Mouse (Mus musculus): ENCODE results near the gene Lbp. TPM values are rescaled to one million over a fixed set of nuclear protein-coding genes. Genes with fewer than 3 reads are reported as not detected.

The Lbp gene
- polyA plus RNA-seq, 1 experiment from 2014 or later, result 3.2 TPM

- no peak for ATAC-seq
- Histone ChIP-seq H3K36me3 (ENCODE audit: control insufficient read depth, insufficient read depth) (no peaks in the 10 kb centered on the region), H3K9me3 (ENCODE audit: control insufficient read depth, low read length) (no peaks in the 10 kb centered on the region), H3K4me1 (replicated peaks; ENCODE audit: control insufficient read depth, insufficient read depth, low read length) (peaks cover 4% of the 10 kb centered on the region), H3K27ac (ENCODE audit: low read length) (no peak overlapping the region), H3K9ac (replicated peaks; ENCODE audit: low read depth, low read length) (no peak overlapping the region), H3K27me3 (replicated peaks; ENCODE audit: control insufficient read depth, insufficient read depth, low read length) (no peaks in the 10 kb centered on the region), H3K4me3 (replicated peaks; ENCODE audit: low read length) (no peak overlapping the region), H3K4me2 (ENCODE audit: low read length) (no peak overlapping the region)
- 71% methylated on average over 12 of the region's 12 CpGs for WGBS
Observed at GRCm38 (mm10) chr2:158365099-158365850, 59.0 kb downstream of the Lbp start.

GRCm38 (mm10) chr2:158367654-158368053 lies 61.4 kb downstream of the Lbp start:
- no peak overlapping the region for H3K4me2 ChIP-seq (ENCODE audit: low read length)
- no peaks in the 10 kb centered on the region for H3K36me3 ChIP-seq (ENCODE audit: control insufficient read depth, insufficient read depth)
- H3K27ac ChIP-seq (ENCODE audit: low read length), result no peak overlapping the region
- 94% methylated on average over 5 of the region's 5 CpGs for WGBS
- H3K4me3 ChIP-seq (replicated peaks; ENCODE audit: low read length), result no peak overlapping the region
- no peaks in the 10 kb centered on the region for H3K4me1 ChIP-seq (replicated peaks; ENCODE audit: control insufficient read depth, insufficient read depth, low read length)
- H3K27me3 ChIP-seq (replicated peaks; ENCODE audit: control insufficient read depth, insufficient read depth, low read length), result no peaks in the 10 kb centered on the region
- no peaks in the 10 kb centered on the region for H3K9me3 ChIP-seq (ENCODE audit: control insufficient read depth, low read length)
- H3K9ac ChIP-seq (replicated peaks; ENCODE audit: low read depth, low read length), result no peak overlapping the region
- ATAC-seq, result no peak

GRCm38 (mm10) chr2:158368313-158368712 lies 62.0 kb downstream of the Lbp start:
- no peak for ATAC-seq
- Histone ChIP-seq H3K9ac (replicated peaks; ENCODE audit: low read depth, low read length) (no peak overlapping the region), H3K9me3 (ENCODE audit: control insufficient read depth, low read length) (no peaks in the 10 kb centered on the region), H3K36me3 (ENCODE audit: control insufficient read depth, insufficient read depth) (no peaks in the 10 kb centered on the region), H3K4me3 (replicated peaks; ENCODE audit: low read length) (no peak overlapping the region), H3K4me1 (replicated peaks; ENCODE audit: control insufficient read depth, insufficient read depth, low read length) (no peaks in the 10 kb centered on the region), H3K27me3 (replicated peaks; ENCODE audit: control insufficient read depth, insufficient read depth, low read length) (no peaks in the 10 kb centered on the region), H3K27ac (ENCODE audit: low read length) (no peak overlapping the region), H3K4me2 (ENCODE audit: low read length) (no peak overlapping the region)
- WGBS, result 94% methylated on average over 8 of the region's 8 CpGs

- H3K27ac ChIP-seq (ENCODE audit: low read length), result no peak overlapping the region
- 89% methylated on average over 3 of the region's 3 CpGs for WGBS
- no peaks in the 10 kb centered on the region for H3K36me3 ChIP-seq (ENCODE audit: control insufficient read depth, insufficient read depth)
- no peak overlapping the region for H3K4me3 ChIP-seq (replicated peaks; ENCODE audit: low read length)
- H3K27me3 ChIP-seq (replicated peaks; ENCODE audit: control insufficient read depth, insufficient read depth, low read length), result 0 out of 2 replicates have a peak, but pooled peaks cover 4% of the 10 kb centered on the region
- no peaks in the 10 kb centered on the region for H3K4me1 ChIP-seq (replicated peaks; ENCODE audit: control insufficient read depth, insufficient read depth, low read length)
- no peak for ATAC-seq
- no peak overlapping the region for H3K4me2 ChIP-seq (ENCODE audit: low read length)
- H3K9me3 ChIP-seq (ENCODE audit: control insufficient read depth, low read length), result no peaks in the 10 kb centered on the region
- H3K9ac ChIP-seq (replicated peaks; ENCODE audit: low read depth, low read length), result no peak overlapping the region
Observed at GRCm38 (mm10) chr2:158369474-158370172, 63.3 kb downstream of the Lbp start.

- no peak for ATAC-seq
- H3K4me3 ChIP-seq (replicated peaks; ENCODE audit: low read length), result no peak overlapping the region
- H3K9ac ChIP-seq (replicated peaks; ENCODE audit: low read depth, low read length), result no peak overlapping the region
- H3K36me3 ChIP-seq (ENCODE audit: control insufficient read depth, insufficient read depth), result no peaks in the 10 kb centered on the region
- H3K4me1 ChIP-seq (replicated peaks; ENCODE audit: control insufficient read depth, insufficient read depth, low read length), result peaks cover under 1% of the 10 kb centered on the region; the same call in 1 of the 2 replicates
- no peaks in the 10 kb centered on the region for H3K9me3 ChIP-seq (ENCODE audit: control insufficient read depth, low read length)
- H3K27me3 ChIP-seq (replicated peaks; ENCODE audit: control insufficient read depth, insufficient read depth, low read length), result 0 out of 2 replicates have a peak, but pooled peaks cover 4% of the 10 kb centered on the region
- WGBS, result 7% methylated on average over 5 of the region's 5 CpGs
- H3K4me2 ChIP-seq (ENCODE audit: low read length), result no peak overlapping the region
- H3K27ac ChIP-seq (ENCODE audit: low read length), result no peak overlapping the region
Observed at GRCm38 (mm10) chr2:158370173-158370550, 63.9 kb downstream of the Lbp start.

GRCm38 (mm10) chr2:158373061-158373460 lies 66.8 kb downstream of the Lbp start:
- WGBS, result 55% methylated on average over 5 of the region's 5 CpGs
- no peaks in the 10 kb centered on the region for H3K36me3 ChIP-seq (ENCODE audit: control insufficient read depth, insufficient read depth)

GRCm38 (mm10) chr2:158373516-158373915 lies 67.2 kb downstream of the Lbp start:
- H3K27ac ChIP-seq (ENCODE audit: low read length), result no peak overlapping the region

More at GRCm38 (mm10) chr2:158373061-158373460, 66.8 kb downstream of the Lbp start:
- H3K27me3 ChIP-seq (replicated peaks; ENCODE audit: control insufficient read depth, insufficient read depth, low read length), result peaks cover 14% of the 10 kb centered on the region; the same call in 1 of the 2 replicates
- no peak overlapping the region for H3K4me2 ChIP-seq (ENCODE audit: low read length)
- H3K9me3 ChIP-seq (ENCODE audit: control insufficient read depth, low read length), result no peaks in the 10 kb centered on the region
- no peak overlapping the region for H3K4me3 ChIP-seq (replicated peaks; ENCODE audit: low read length)
- no peak for ATAC-seq
- no peak overlapping the region for H3K9ac ChIP-seq (replicated peaks; ENCODE audit: low read depth, low read length)
- no peak overlapping the region for H3K27ac ChIP-seq (ENCODE audit: low read length)
- H3K4me1 ChIP-seq (replicated peaks; ENCODE audit: control insufficient read depth, insufficient read depth, low read length), result peaks cover 5% of the 10 kb centered on the region; the same call in 1 of the 2 replicates

GRCm38 (mm10) chr2:158375443-158376122 lies 69.3 kb downstream of the Lbp start, which contains the start of gene Snhg11:
Snhg11 (plus strand) TSS chr2:158375638.
- peak within 1 kb of the TSS; percentile 53 for H3K4me2 ChIP-seq (ENCODE audit: low read length)
- ATAC-seq, result peak; percentile 86
- WGBS, result 1% methylated on average over 36 of the region's 36 CpGs
- H3K9me3 ChIP-seq (ENCODE audit: control insufficient read depth, low read length), result no peaks in the 10 kb centered on the region
- H3K4me3 ChIP-seq (replicated peaks; ENCODE audit: low read length), result peak within 1 kb of the TSS; percentile 39
- no peaks in the 10 kb centered on the region for H3K36me3 ChIP-seq (ENCODE audit: control insufficient read depth, insufficient read depth)
- H3K27me3 ChIP-seq (replicated peaks; ENCODE audit: control insufficient read depth, insufficient read depth, low read length), result peaks cover 14% of the 10 kb centered on the region; the same call in 1 of the 2 replicates
- peak within 1 kb of the TSS; percentile 44 for H3K9ac ChIP-seq (replicated peaks; ENCODE audit: low read depth, low read length)
- H3K4me1 ChIP-seq (replicated peaks; ENCODE audit: control insufficient read depth, insufficient read depth, low read length), result peaks cover 5% of the 10 kb centered on the region; the same call in 1 of the 2 replicates
- peak within 1 kb of the TSS; percentile 39; the same call in 1 of the 2 replicates for H3K27ac ChIP-seq (ENCODE audit: low read length)

More at GRCm38 (mm10) chr2:158373516-158373915, 67.2 kb downstream of the Lbp start:
- H3K4me2 ChIP-seq (ENCODE audit: low read length), result no peak overlapping the region
- no peaks in the 10 kb centered on the region for H3K36me3 ChIP-seq (ENCODE audit: control insufficient read depth, insufficient read depth)
- WGBS, result 67% methylated on average over 7 of the region's 7 CpGs
- peaks cover 5% of the 10 kb centered on the region; the same call in 1 of the 2 replicates for H3K4me1 ChIP-seq (replicated peaks; ENCODE audit: control insufficient read depth, insufficient read depth, low read length)
- H3K4me3 ChIP-seq (replicated peaks; ENCODE audit: low read length), result no peak overlapping the region
- no peaks in the 10 kb centered on the region for H3K9me3 ChIP-seq (ENCODE audit: control insufficient read depth, low read length)
- ATAC-seq, result no peak
- peaks cover 14% of the 10 kb centered on the region; the same call in 1 of the 2 replicates for H3K27me3 ChIP-seq (replicated peaks; ENCODE audit: control insufficient read depth, insufficient read depth, low read length)
- no peak overlapping the region for H3K9ac ChIP-seq (replicated peaks; ENCODE audit: low read depth, low read length)

Measured in forebrain, embryonic 16.5 days (tissue).